Mouse (Mus musculus) hindbrain, embryonic 10.5 days (tissue): ENCODE data around the gene Micu1. TPM values are rescaled to one million over a fixed set of nuclear protein-coding genes. Genes with fewer than 3 reads are reported as not detected.
"Not testable (repeated sequence)": the region's sequence is repeated elsewhere in the genome, so short reads cannot be mapped to it uniquely, and the experiment has no call there.

Experiments
- DNase-seq: peaks from one replicate; pipeline ENCODE4 v3.0.0-alpha.2; 2017; ENCODE audit warnings: low spot score
- H3K27ac ChIP-seq: fragments of 300-500 bp; sonication (generic); 2 replicates; pipeline ENCODE4 v1.5.1; 2016; ENCODE audit warnings: mild to moderate bottlenecking, moderate library complexity
- H3K27me3 ChIP-seq: fragments of 300-500 bp; sonication (generic); 2 replicates; pipeline ENCODE4 v1.6.1; 2016; ENCODE audit warnings: mild to moderate bottlenecking; ENCODE audit not compliant: poor library complexity, insufficient read depth, severe bottlenecking
- H3K36me3 ChIP-seq: fragments of 300-500 bp; sonication (generic); 2 replicates; pipeline ENCODE4 v1.6.1; 2016; ENCODE audit warnings: mild to moderate bottlenecking, moderate library complexity
- H3K4me1 ChIP-seq: fragments of 300-500 bp; sonication (generic); replicated peaks from 2 replicates; pipeline ENCODE4 v1.6.1; 2016; ENCODE audit warnings: mild to moderate bottlenecking
- H3K4me3 ChIP-seq: fragments of 300-500 bp; sonication (generic); 2 replicates; pipeline ENCODE4 v1.5.1; 2016; ENCODE audit warnings: mild to moderate bottlenecking, moderate library complexity
- H3K9me3 ChIP-seq: fragments of 300-500 bp; sonication (generic); 2 replicates; pipeline ENCODE4 v1.6.1; 2016; ENCODE audit warnings: mild to moderate bottlenecking, moderate library complexity
- WGBS: fragments of 180-500 bp; shearing (Covaris S2); methylation state at CpG from one replicate; pipeline ENCODE4 v1.1.7; 2016; 5-methylcytosine and 5-hydroxymethylcytosine counted together
- polyA plus RNA-seq: library from polyadenylated mRNA; unstranded; fragments of >200 nt; fragmentation: Nextera tagmentation; extraction: Ambion mirVana; gene quantifications from 2 replicates; pipeline ENCODE4 v1.2.1, GENCODE M21; 2016

Micu1 gene
- polyA plus RNA-seq, 1 experiment from 2014 or later = 63.9 TPM

- Histone ChIP-seq H3K36me3 (no peaks in the 10 kb centered on the region), H3K27ac (no peak overlapping the region), H3K9me3 (no peaks in the 10 kb centered on the region), H3K27me3 (no peaks in the 10 kb centered on the region), H3K4me1 (peaks cover 9% of the 10 kb centered on the region), H3K4me3 (no peak overlapping the region)
- 74% methylated on average over 7 of the region's 7 CpGs for WGBS
- no peak for DNase-seq
These were observed 147.1 kb downstream of the Micu1 start for GRCm38 (mm10) chr10:59849371-59849770.

GRCm38 (mm10) chr10:59857157-59857556 is 154.9 kb downstream of the Micu1 start:
- Histone ChIP-seq H3K4me3 (no peak overlapping the region), H3K4me1 (peaks cover 18% of the 10 kb centered on the region), H3K9me3 (no peaks in the 10 kb centered on the region), H3K36me3 (no peaks in the 10 kb centered on the region), H3K27ac (no peak overlapping the region), H3K27me3 (no peaks in the 10 kb centered on the region)
- 88% methylated on average over 5 of the region's 5 CpGs for WGBS
- DNase-seq = no peak

GRCm38 (mm10) chr10:59860684-59861083 is 158.4 kb downstream of the Micu1 start:
- H3K4me3 ChIP-seq = no peak overlapping the region
- 0 out of 2 replicates have a peak, but pooled peaks cover 4% of the 10 kb centered on the region for H3K36me3 ChIP-seq
- H3K9me3 ChIP-seq = no peaks in the 10 kb centered on the region
- H3K27ac ChIP-seq = no peak overlapping the region
- WGBS = 88% methylated on average over 9 of the region's 9 CpGs
- peaks cover 43% of the 10 kb centered on the region for H3K4me1 ChIP-seq
- H3K27me3 ChIP-seq = no peaks in the 10 kb centered on the region
- no peak for DNase-seq

- Histone ChIP-seq H3K27me3 (no peaks in the 10 kb centered on the region), H3K9me3 (no peaks in the 10 kb centered on the region), H3K36me3 (0 out of 2 replicates have a peak, but pooled peaks cover 4% of the 10 kb centered on the region), H3K4me3 (no peak overlapping the region), H3K27ac (no peak overlapping the region), H3K4me1 (peaks cover 43% of the 10 kb centered on the region)
- no peak for DNase-seq
- WGBS = 89% methylated on average over 10 of the region's 10 CpGs
These were observed 158.9 kb downstream of the Micu1 start for GRCm38 (mm10) chr10:59861201-59861600.

- Histone ChIP-seq H3K27ac (no peak overlapping the region), H3K4me3 (no peak overlapping the region), H3K4me1 (peaks cover 41% of the 10 kb centered on the region), H3K36me3 (0 out of 2 replicates have a peak, but pooled peaks cover 4% of the 10 kb centered on the region), H3K27me3 (no peaks in the 10 kb centered on the region), H3K9me3 (no peaks in the 10 kb centered on the region)
- DNase-seq = no peak
- 82% methylated on average over 6 of the region's 6 CpGs for WGBS
These were observed 160.7 kb downstream of the Micu1 start for GRCm38 (mm10) chr10:59862816-59863440.

- H3K4me1 ChIP-seq = peaks cover 39% of the 10 kb centered on the region
- no peak overlapping the region for H3K4me3 ChIP-seq
- DNase-seq = no peak
- H3K36me3 ChIP-seq = 0 out of 2 replicates have a peak, but pooled peaks cover 4% of the 10 kb centered on the region
- no peaks in the 10 kb centered on the region for H3K9me3 ChIP-seq
- H3K27ac ChIP-seq = peak overlapping the region; percentile 43; the same call in 1 of the 2 replicates
- no peaks in the 10 kb centered on the region for H3K27me3 ChIP-seq
- 47% methylated on average over 4 of the region's 4 CpGs for WGBS
These were observed 161.3 kb downstream of the Micu1 start for GRCm38 (mm10) chr10:59863620-59864019.

- no peak overlapping the region for H3K4me3 ChIP-seq
- no peaks in the 10 kb centered on the region for H3K9me3 ChIP-seq
- peak overlapping the region; percentile 74 for H3K27ac ChIP-seq
- 0 out of 2 replicates have a peak, but pooled peaks cover 4% of the 10 kb centered on the region for H3K36me3 ChIP-seq
- H3K4me1 ChIP-seq = peaks cover 35% of the 10 kb centered on the region
- H3K27me3 ChIP-seq = no peaks in the 10 kb centered on the region
- 62% methylated on average over 19 of the region's 19 CpGs for WGBS
- peak; percentile 20 for DNase-seq
These were observed 162.1 kb downstream of the Micu1 start for GRCm38 (mm10) chr10:59864232-59864875.

GRCm38 (mm10) chr10:59864884-59865726 is 162.8 kb downstream of the Micu1 start:
- no peaks in the 10 kb centered on the region for H3K9me3 ChIP-seq
- no peak overlapping the region for H3K4me3 ChIP-seq
- no peaks in the 10 kb centered on the region for H3K27me3 ChIP-seq
- peak; percentile 87 for DNase-seq
- 0 out of 2 replicates have a peak, but pooled peaks cover 4% of the 10 kb centered on the region for H3K36me3 ChIP-seq
- 35% methylated on average over 13 of the region's 13 CpGs for WGBS
- peaks cover 31% of the 10 kb centered on the region for H3K4me1 ChIP-seq
- peak overlapping the region; percentile 74; the same call in 1 of the 2 replicates for H3K27ac ChIP-seq

GRCm38 (mm10) chr10:59868266-59868665 is 166.0 kb downstream of the Micu1 start:
- Histone ChIP-seq H3K9me3 (no peaks in the 10 kb centered on the region), H3K4me1 (peaks cover 28% of the 10 kb centered on the region), H3K4me3 (no peak overlapping the region), H3K27ac (peak overlapping the region; percentile 35; the same call in 1 of the 2 replicates), H3K36me3 (0 out of 2 replicates have a peak, but pooled peaks cover 1% of the 10 kb centered on the region), H3K27me3 (no peaks in the 10 kb centered on the region)
- WGBS = 55% methylated on average over 11 of the region's 11 CpGs
- DNase-seq = no peak

- DNase-seq = no peak
- Histone ChIP-seq H3K36me3 (no peaks in the 10 kb centered on the region), H3K9me3 (no peaks in the 10 kb centered on the region), H3K4me1 (peaks cover 10% of the 10 kb centered on the region), H3K4me3 (no peak overlapping the region), H3K27me3 (no peaks in the 10 kb centered on the region), H3K27ac (0 out of 2 replicates have a peak overlapping the region, but pooled peaks have one; percentile 35)
- 89% methylated on average over 6 of the region's 6 CpGs for WGBS
These were observed 167.8 kb downstream of the Micu1 start for GRCm38 (mm10) chr10:59870038-59870437.

GRCm38 (mm10) chr10:59872651-59873050 is 170.4 kb downstream of the Micu1 start:
- DNase-seq, H3K36me3 ChIP-seq, H3K4me1 ChIP-seq, H3K4me3 ChIP-seq, H3K9me3 ChIP-seq, H3K27ac ChIP-seq, H3K27me3 ChIP-seq: not testable (repeated sequence)
- WGBS = 88% methylated on average over 4 of the region's 4 CpGs

- Histone ChIP-seq H3K9me3 (no peaks in the 10 kb centered on the region), H3K36me3 (no peaks in the 10 kb centered on the region), H3K4me3 (no peak overlapping the region), H3K27ac (no peak overlapping the region), H3K4me1 (peaks cover 6% of the 10 kb centered on the region), H3K27me3 (no peaks in the 10 kb centered on the region)
- WGBS = 88% methylated on average over 5 of the region's 5 CpGs
- DNase-seq = no peak
These were observed 170.9 kb downstream of the Micu1 start for GRCm38 (mm10) chr10:59873206-59873605.
